In genomic region chr6:124768704-124769044, GRCm38 (mm10) we compare ENCODE assay signal across 9 mouse cellular contexts. TPM values are rescaled to one million over a fixed set of nuclear protein-coding genes. Genes with fewer than 3 reads are reported as not detected.
DNase-seq lines count a peak whose midpoint lies in the region; ATAC-seq and TF ChIP-seq lines count a peak whose summit lies in the region.
"Had no signal": no experiment of that assay in that cellular context is flagged by ENCODE, and none has a peak within 500 bp of the region (broad histone marks: within the 10 kb centered on the region; RNA-seq: fewer than 3 reads in every experiment).

No protein-coding gene starts in this region.

- H3K4me3 ChIP-seq in heart, embryonic 10.5 days, result peak overlapping the region; percentile 71
- H3K4me3 ChIP-seq in ES-E14 (ENCODE audit: insufficient read depth in 1 of 2, low read depth in 1 of 2, low read length in 2 of 2, poor library complexity in 1 of 2, severe bottlenecking in 1 of 2), result peak overlapping the region; percentile 54 to 65; a peak in 3 of 4 replicates

- in situ Hi-C loops in ES-E14 (cut with MboI; ENCODE audit: low sequenced_read_pairs in 2 of 2, unreplicated experiment in 2 of 2), result no loop called here

- H3K9ac ChIP-seq in ES-E14 (ENCODE audit: insufficient read depth, low read depth, low read length, poor library complexity, severe bottlenecking), result no peak overlapping the region

- 0 out of 2 replicates have a peak overlapping the region, but pooled peaks have one; percentile 74 for H3K27ac ChIP-seq in heart, embryonic 10.5 days
- no peak overlapping the region for H3K27ac ChIP-seq in ES-E14 (ENCODE audit: insufficient read depth, low read depth, low read length, poor library complexity, severe bottlenecking)

- intact Hi-C loops in gastrocnemius, postnatal 36 days (cut with DNase I), result loop anchor here (10.0 kb wide), 1 partner anchor 264 kb away; no protein-coding TSS in a partner anchor

- no peaks in the 10 kb centered on the region for H3K9me3 ChIP-seq in heart, embryonic 10.5 days
- no peaks in the 10 kb centered on the region for H3K9me3 ChIP-seq in ES-E14 (ENCODE audit: control insufficient read depth, insufficient read depth, low read depth, low read length)

- ATAC-seq in hematopoietic stem cell, adult 5-6 weeks (replicated peaks in 1 of 2; ENCODE audit: insufficient read depth in 1 of 2, low FRiP score in 2 of 2, low TSS enrichment in 1 of 2, low read depth in 1 of 2, poor library complexity in 2 of 2, severe bottlenecking in 2 of 2), result peak; percentile 47 to 74
- ATAC-seq in megakaryocyte progenitor cell, adult 5-6 weeks (replicated peaks; ENCODE audit: poor library complexity), result peak; percentile 33; the same call in 1 of the 2 replicates

- DNase-seq in heart, embryonic 10.5 days (ENCODE audit: low spot score), result no peak
- DNase-seq in heart, adult 11 months, result no peak
- no peak for DNase-seq in ES-E14 (ENCODE audit: low read depth, low spot score)
- no peak for DNase-seq in thymus, postnatal 10 days (ENCODE audit: low spot score in 2 of 2)
- no peak for DNase-seq in gastrocnemius, postnatal 36 days
- DNase-seq in cerebellum, adult 8-10 months, result no peak

- H3K4me1 ChIP-seq in heart, embryonic 10.5 days, result peaks cover 33% of the 10 kb centered on the region
- peaks cover 3 to 23% of the 10 kb centered on the region in 2 experiments for H3K4me1 ChIP-seq in ES-E14 (ENCODE audit: control insufficient read depth in 2 of 2, insufficient read depth in 2 of 2, low read length in 2 of 2, poor library complexity in 1 of 2)

- WGBS in heart, embryonic 10.5 days, result 3% methylated on average over 9 of the region's 9 CpGs

- H3K27me3 ChIP-seq in heart, embryonic 10.5 days (ENCODE audit: insufficient read depth, poor library complexity, severe bottlenecking), result peaks cover 66% of the 10 kb centered on the region

- no peaks in the 10 kb centered on the region for H3K36me3 ChIP-seq in heart, embryonic 10.5 days
- H3K36me3 ChIP-seq in ES-E14 (ENCODE audit: control insufficient read depth, insufficient read depth, low read length, poor library complexity, severe bottlenecking), result no peaks in the 10 kb centered on the region

TF ChIP-seq in ES-E14, 5 proteins besides CTCF, POLR2A, EP300 and RAD21:
- TF ChIP-seq CHD2 (IDR thresholded peaks at IDR 0.05; ENCODE audit: low read depth, low read length) (no peak), ZC3H11A (IDR thresholded peaks at IDR 0.05; ENCODE audit: borderline replicate concordance, low read depth, low read length) (no peak), ZNF384 (IDR thresholded peaks at IDR 0.05; ENCODE audit: low read depth, low read length) (no peak)

RNA-seq across cellular contexts. Expression of gene Eno2, which starts 0.8 kb away (rescaled TPM):
- 4.5 and 4.8 TPM in 2 replicates for polyA plus RNA-seq in heart, embryonic 10.5 days (2016; fragmentation: Nextera tagmentation; extraction: Ambion mirVana)
- total RNA-seq in ES-E14 (2012; rRNA removed), result 10.1 and 17.9 TPM in 2 replicates
- total RNA-seq in hematopoietic stem cell, adult 5-6 weeks (2017), result 2.6 and 5.6 TPM in 2 replicates
- not detected in 2 replicates for total RNA-seq in megakaryocyte progenitor cell, adult 5-6 weeks (2015)
- total RNA-seq in megakaryocyte progenitor cell, adult 5-6 weeks (2017), result not detected in 2 replicates
- total RNA-seq in gastrocnemius, postnatal 36 days (2021), result 1 to 10 TPM; 1.4 to 1.8 TPM

RNA-seq across cellular contexts. Expression of gene Lrrc23, which starts 10.9 kb away (rescaled TPM):
- 0.17 and 0.26 TPM in 2 replicates for polyA plus RNA-seq in heart, embryonic 10.5 days (2016; fragmentation: Nextera tagmentation; extraction: Ambion mirVana)
- 0.37 TPM in 1 of 2 replicates, not detected in the other for total RNA-seq in ES-E14 (2012; rRNA removed)
- 1.1 and 3.3 TPM in 2 replicates for total RNA-seq in hematopoietic stem cell, adult 5-6 weeks (2017)
- total RNA-seq in megakaryocyte progenitor cell, adult 5-6 weeks (2015), result not detected in 2 replicates
- 0.17 TPM in 1 of 2 replicates, not detected in the other for total RNA-seq in megakaryocyte progenitor cell, adult 5-6 weeks (2017)
- under 1 TPM in 1 of 2 experiments, not detected in 1; 0.18 TPM for total RNA-seq in gastrocnemius, postnatal 36 days (2021)

RNA-seq across cellular contexts. Expression of gene Atn1, which starts 12.3 kb away (rescaled TPM):
- polyA plus RNA-seq in heart, embryonic 10.5 days (2016; fragmentation: Nextera tagmentation; extraction: Ambion mirVana), result 7.4 and 11.4 TPM in 2 replicates
- 4.7 and 8.9 TPM in 2 replicates for total RNA-seq in ES-E14 (2012; rRNA removed)
- 5.9 and 6.0 TPM in 2 replicates for total RNA-seq in hematopoietic stem cell, adult 5-6 weeks (2017)
- 25.2 and 25.7 TPM in 2 replicates for total RNA-seq in megakaryocyte progenitor cell, adult 5-6 weeks (2015)
- 1.2 and 2.9 TPM in 2 replicates for total RNA-seq in megakaryocyte progenitor cell, adult 5-6 weeks (2017)
- 10 to 100 TPM; 38.3 to 40.7 TPM for total RNA-seq in gastrocnemius, postnatal 36 days (2021)

RNA-seq across cellular contexts. Expression of gene Gm45234, which starts 12.9 kb away (rescaled TPM):
- polyA plus RNA-seq in heart, embryonic 10.5 days (2016; fragmentation: Nextera tagmentation; extraction: Ambion mirVana), result not detected in 2 replicates
- total RNA-seq in ES-E14 (2012; rRNA removed), result 0.13 TPM in 1 of 2 replicates, not detected in the other
- not detected in 2 replicates for total RNA-seq in hematopoietic stem cell, adult 5-6 weeks (2017)
- total RNA-seq in megakaryocyte progenitor cell, adult 5-6 weeks (2015), result not detected in 2 replicates
- total RNA-seq in megakaryocyte progenitor cell, adult 5-6 weeks (2017), result not detected in 2 replicates
- under 1 TPM in 1 of 2 experiments, not detected in 1; 0.08 TPM for total RNA-seq in gastrocnemius, postnatal 36 days (2021)
- polyA plus RNA-seq: spleen, adult 2 months had no signal

RNA-seq across cellular contexts. Expression of gene Grcc10, which starts 27.5 kb away (rescaled TPM):
- 297 and 301 TPM in 2 replicates for polyA plus RNA-seq in heart, embryonic 10.5 days (2016; fragmentation: Nextera tagmentation; extraction: Ambion mirVana)
- total RNA-seq in ES-E14 (2012; rRNA removed), result 108 and 128 TPM in 2 replicates
- total RNA-seq in hematopoietic stem cell, adult 5-6 weeks (2017), result 189 and 215 TPM in 2 replicates
- total RNA-seq in megakaryocyte progenitor cell, adult 5-6 weeks (2015), result 171 and 179 TPM in 2 replicates
- 99.5 and 133 TPM in 2 replicates for total RNA-seq in megakaryocyte progenitor cell, adult 5-6 weeks (2017)
- total RNA-seq in gastrocnemius, postnatal 36 days (2021), result 100 to 1,000 TPM; 150 to 160 TPM
